Mouse (Mus musculus): ENCODE results near the gene Vrk1.

Gene Vrk1

DNA sequence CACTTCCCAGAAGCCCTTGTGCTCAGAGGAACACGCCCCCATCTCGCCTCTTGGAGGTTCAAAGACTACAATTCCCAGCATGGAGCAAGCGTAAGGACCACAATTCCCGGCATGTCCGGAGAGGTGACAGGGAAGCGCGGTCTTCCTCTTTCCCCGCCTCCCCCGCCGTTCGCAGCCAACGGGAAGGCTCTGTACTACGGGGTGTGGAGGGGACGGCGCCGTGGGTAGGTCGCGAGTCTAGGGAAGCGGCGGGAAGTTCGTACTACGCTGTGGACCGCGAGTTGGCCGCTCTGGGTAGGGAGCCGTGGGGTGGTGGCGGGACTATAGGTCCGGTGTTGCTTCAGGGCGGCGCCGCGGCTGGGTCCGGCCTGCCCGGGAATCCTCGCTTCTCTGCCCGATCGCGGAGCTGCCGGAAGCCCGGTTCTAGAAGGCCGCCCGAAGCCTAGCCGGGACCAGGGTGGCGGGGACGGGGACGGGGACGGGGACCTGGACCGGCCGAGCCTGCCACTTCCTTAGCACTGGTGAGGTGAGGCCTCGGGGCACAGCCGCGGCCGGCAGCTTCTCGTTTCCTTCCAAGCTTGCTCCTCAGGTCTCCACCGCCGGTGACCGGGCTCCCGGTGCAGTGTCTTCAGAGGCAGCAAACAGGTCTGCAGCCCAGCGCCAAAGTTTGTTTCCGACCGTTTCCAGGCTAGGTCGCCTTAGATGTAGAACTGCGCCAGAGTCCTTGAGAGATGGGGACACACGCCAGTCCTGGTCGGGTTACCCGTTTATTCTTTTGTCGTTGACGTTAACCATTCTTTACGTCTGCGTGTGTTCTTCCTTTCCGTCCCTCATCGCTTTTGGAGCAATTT, at the start of gene Vrk1:
Vrk1 (plus strand) TSS at position 164 of the 851 bp plus-strand sequence.
- DNase-seq: peak; percentile 97

- peak; percentile 57 for DNase-seq
Observed at GRCm38 (mm10) chr12:105960592-105961330, 49.3 kb upstream of the Vrk1 start.

DNA sequence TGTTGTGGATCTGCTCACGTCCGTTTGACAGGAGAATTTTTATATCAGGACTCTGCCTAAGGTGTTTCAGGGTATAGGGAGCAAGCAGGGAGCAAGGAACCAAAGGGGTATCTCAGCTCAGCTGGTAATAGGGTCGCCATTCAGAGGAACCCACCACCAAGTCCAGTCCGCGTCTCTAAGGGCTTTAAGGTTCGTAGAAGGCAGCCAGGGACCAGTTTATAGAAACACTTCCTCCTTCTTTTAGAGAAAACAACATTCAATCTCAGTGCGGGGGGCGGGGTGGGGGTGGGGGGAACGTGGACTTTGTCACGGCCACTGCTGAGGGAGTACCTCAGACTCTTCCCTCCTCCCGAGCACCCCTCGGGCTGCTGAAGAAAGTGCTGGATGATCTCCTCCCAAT, 48.4 kb upstream of the Vrk1 start:
- DNase-seq: no peak

DNA sequence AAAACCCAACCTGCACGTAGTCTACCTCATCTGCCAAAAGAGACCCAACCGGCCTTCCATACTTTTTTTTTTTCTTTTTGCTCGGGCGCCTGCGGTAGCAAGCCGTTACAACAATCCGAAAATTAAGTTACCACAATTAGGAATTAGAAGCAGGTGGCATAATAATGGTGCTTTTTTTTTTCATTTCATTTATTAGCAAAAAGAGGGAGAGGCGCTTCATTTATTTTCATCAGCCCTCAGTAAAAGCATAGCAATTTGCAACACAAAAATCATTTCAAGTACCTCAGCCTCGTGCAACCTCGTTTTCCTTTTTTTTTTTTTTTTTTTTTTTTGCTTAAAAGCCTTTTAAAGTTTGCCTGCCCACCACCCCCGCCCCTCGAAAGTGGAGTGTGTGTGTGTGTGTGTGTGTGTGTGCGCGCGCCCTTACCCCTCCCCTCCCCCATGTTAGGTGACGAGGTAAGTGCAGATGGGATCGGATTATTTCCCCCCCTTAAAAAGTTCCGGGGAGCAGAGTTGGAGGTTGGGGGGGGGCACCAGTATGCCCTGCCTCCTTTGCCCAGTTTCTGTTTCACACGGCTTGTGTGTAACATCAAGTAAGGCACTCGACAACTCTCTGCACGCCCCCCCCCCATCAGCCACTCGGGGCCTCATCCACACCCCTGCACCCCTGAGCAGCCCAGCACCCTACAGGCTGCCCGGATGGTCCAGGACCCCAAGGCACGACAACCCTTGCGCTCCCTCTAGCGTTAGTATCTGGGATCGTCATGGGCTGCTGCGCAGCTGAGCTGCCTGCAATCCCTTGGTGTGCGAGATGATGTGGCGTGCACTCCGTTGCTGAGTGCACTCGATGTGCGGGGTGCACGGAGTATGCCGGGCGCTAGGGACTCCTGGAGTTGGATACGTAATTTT, 47.7 kb upstream of the Vrk1 start:
- DNase-seq: peak; percentile 89

GRCm38 (mm10) chr12:105963012-105963572, 46.9 kb upstream of the Vrk1 start:
- no peak for DNase-seq

GRCm38 (mm10) chr12:105966887-105967637, 43.0 kb upstream of the Vrk1 start:
- no peak for DNase-seq

GRCm38 (mm10) chr12:105967806-105968205, 42.2 kb upstream of the Vrk1 start:
- no peak for DNase-seq

DNA sequence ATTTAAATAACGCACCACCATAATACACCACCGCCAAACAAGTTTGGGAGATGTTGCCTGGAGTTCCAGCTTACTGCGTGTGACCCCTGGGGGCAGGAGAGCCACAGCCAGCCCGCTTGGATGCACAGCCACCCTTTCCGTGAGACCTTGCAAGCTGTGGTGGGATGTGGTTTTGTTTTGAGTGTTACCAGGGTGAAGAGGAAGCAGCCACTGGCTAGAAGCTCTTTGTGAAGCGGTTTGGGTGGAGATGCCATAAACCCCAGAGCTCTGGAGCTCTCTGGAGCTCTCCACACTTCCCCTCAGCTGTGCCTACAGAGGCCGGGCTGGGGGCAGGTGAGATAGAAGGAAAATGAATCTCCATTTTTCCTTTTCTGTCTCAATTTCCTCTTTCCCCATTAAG, 38.8 kb upstream of the Vrk1 start:
- DNase-seq: no peak

DNA sequence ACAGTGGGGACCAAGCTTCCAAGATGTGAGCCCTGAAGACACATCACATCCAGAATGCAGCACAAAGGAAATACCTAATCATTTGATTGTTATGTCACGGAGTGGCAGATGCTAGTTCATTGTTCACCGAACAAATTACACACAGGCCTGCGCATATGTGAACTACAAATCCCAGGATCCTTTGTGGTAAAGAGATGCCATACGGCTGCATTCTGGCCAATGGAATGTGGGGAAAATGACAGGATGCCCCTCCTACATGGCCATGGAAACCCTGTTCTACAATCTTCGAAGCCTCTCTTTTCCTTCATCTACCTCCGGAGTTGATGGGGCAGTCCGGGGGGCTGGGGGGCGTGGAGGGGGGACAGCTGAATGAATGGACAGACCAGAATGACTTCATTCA, 37.4 kb upstream of the Vrk1 start:
- no peak for DNase-seq

DNA sequence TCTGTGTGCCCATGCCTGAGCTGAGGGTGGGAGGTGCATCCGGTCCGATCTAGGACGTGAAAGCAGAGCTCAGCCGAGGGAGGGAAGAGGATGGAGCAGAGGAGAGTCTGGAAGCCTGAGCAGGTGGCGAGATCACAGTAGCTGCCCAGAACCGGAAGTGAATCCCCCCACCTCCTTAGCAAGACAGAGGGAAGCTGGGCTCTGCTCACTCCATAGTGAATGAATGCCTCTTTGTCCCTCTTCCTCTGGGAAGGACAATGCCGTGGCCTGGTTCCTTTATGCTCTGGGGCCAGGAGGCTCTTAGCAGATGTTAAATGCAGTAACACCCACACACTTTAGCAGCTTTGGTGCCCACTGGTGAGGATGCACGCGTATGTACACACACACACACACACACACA, 36.3 kb upstream of the Vrk1 start:
- no peak for DNase-seq

GRCm38 (mm10) chr12:105974107-105974506, 35.9 kb upstream of the Vrk1 start:
- DNase-seq: no peak

- no peak for DNase-seq
Observed at GRCm38 (mm10) chr12:105981121-105981973, 28.7 kb upstream of the Vrk1 start.

GRCm38 (mm10) chr12:105981974-105982305, 28.1 kb upstream of the Vrk1 start:
- no peak for DNase-seq

DNA sequence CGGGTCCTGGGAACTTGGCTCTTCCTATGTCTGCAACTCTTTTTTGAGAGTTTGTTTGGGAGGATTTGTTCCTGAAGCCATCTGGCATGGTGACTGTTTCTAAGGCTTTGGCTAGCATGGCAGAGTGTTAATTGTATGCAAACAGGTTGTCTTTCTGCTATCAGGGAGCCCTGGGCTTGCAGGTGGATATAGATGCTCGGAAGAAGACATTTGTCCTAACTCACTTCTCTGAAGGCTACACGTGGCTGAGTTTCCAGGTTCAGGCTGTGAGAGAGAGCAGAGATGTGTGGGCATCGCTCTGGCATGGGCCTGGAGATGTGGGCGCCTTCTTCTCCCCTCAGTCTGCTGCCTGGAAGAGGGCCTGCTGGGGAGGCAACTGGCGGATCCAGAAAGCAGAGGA, 27.4 kb upstream of the Vrk1 start:
- DNase-seq: peak; percentile 77

DNA sequence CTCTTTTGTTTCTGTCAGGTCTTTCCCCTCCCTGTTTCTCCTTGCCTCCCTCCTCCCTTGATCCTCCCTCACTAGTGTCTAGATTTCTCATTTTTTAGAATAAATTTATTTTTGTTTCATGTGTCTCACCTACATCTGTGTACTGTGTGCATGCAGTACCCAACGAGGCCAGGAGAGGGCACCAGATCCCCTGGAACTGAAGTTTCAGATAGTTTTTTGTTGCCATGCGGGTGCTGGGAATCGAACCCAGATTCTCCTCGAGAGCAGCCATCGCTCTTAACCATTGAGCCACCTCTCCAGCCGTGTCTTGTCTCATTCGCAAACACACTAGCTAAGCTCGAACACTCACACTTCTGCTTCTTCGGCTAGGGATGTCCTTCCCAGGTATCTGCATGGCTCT, 26.5 kb upstream of the Vrk1 start:
- no peak for DNase-seq

DNA sequence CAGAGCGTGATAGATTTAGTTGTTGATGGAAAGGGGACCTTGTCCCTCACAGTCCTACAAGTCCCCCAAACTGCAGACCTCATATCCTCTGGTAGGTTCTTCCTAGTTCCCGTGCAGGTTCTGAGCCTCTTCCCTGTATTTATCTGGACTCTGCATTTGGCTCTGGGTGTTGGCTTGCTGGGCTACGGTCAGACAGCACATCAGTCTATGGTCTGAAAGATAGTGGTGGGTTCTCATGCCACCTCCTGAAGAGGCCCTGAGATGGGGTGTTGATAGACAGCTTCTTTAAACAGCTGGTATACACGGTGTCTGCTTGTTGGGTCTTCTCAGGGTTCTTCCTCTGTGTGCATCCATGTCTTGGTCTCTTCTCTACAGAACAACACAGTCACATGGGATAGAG, 21.6 kb upstream of the Vrk1 start:
- DNase-seq: no peak

GRCm38 (mm10) chr12:105992756-105993155, 17.3 kb upstream of the Vrk1 start:
- no peak for DNase-seq

DNA sequence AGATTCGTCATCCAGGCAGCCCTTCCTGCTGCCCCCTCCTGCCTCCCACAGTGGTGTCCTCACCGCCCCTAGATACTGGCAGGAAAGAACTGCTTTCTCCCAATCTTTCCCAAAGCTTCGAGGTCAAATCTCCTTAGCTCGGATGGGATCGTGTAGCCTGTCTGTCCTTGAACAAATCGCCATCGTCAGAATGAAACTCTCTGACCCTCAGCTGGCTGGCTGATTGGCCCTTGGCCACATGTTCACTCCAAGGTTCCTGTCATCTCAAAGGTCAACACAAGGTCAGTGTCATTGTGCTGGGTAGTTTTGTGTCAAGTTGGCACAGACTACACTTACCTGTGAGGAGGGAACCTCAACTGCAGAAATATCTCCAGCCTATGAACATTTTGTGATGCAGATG, 16.7 kb upstream of the Vrk1 start:
- DNase-seq: no peak

DNA sequence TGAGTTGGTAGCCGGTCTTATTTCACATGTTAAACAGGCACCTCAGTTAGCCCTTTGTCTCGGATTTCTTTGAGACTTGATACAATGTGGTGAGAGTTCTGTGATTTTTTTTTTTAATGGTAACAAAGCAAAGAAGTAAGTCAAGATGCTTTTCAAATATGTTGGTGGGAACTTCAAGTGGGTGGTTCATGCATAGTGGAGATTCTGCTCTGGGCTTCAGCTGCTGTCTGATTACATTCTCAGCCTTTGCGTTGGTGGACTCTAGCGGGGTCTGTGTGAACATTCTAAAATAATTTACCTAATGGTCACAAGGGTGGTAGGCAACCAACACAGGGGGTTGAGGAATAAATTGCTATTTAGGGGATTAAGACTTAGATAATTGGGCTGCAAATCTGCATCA, 14.1 kb upstream of the Vrk1 start:
- no peak for DNase-seq

GRCm38 (mm10) chr12:105997028-105997786, 12.8 kb upstream of the Vrk1 start:
- no peak for DNase-seq
